Mouse (Mus musculus) kidney, adult 8-10 months (tissue): ENCODE measurements around the gene Myrfl.

Experiments used
- DNase-seq, 2 experiments: peaks; one replicate each; pipeline ENCODE4 v3.0.0; 2022

Gene Myrfl

GRCm38 (mm10) chr10:116912850-116913249 is 16.1 kb upstream of the Myrfl start:
- DNase-seq, result no peak

DNA sequence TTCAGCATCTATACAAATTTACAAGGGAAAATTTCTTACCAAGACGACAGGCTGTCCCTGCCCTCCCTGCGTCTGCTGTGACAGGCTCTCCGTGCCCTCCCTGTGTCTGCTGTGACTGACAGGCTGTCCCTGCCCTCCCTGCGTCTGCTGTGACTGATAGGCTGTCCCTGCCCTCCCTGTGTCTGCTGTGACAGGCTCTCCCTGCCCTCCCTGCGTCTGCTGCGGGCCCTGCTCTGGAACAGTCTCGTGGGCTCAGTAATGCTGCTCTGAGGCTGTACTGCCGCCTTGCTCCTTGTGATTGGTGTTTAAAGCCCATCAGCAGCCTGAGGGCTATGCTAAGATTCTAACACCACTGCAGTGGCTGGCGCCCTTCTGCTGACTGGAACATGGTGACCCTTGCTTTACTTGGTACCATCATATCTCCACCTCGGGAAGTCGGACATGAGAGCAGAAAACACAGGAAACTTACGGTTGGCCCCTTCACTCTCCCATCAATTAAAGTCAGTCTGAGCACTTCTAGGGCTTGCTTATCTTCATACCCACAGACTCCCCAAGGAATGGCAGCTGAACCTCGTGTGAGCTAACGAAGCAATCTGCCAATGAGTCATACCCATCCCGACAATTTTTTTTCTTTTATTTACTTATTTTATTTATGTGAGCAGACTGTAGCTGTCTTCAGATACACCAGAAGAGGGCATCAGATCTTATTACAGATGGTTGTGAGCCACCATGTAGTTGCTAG is 12.4 kb upstream of the Myrfl start:
- DNase-seq, result no peak

- no peak for DNase-seq
These were observed 10.1 kb upstream of the Myrfl start for GRCm38 (mm10) chr10:116906794-116907193.

DNA sequence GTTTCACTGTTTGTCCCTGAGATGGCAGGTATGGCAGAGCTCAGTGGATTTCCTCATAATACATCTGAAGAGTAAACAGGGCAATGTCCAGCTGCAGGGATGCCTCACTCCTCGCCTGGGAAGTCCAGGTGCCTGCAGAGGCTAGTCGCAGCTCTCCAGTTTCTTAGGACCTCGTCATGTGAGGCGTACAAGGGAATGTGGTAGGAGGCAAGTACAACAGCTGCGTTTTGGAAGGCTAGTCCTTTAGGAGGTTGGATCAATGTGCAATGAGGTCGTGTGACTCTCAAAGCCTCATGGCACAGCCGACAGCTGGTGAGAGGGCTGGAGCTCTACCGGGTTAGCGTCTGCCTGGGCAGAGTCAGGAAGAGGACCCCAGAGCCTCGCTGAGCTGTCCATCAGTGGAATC is 7.8 kb upstream of the Myrfl start:
- DNase-seq, result no peak

DNA sequence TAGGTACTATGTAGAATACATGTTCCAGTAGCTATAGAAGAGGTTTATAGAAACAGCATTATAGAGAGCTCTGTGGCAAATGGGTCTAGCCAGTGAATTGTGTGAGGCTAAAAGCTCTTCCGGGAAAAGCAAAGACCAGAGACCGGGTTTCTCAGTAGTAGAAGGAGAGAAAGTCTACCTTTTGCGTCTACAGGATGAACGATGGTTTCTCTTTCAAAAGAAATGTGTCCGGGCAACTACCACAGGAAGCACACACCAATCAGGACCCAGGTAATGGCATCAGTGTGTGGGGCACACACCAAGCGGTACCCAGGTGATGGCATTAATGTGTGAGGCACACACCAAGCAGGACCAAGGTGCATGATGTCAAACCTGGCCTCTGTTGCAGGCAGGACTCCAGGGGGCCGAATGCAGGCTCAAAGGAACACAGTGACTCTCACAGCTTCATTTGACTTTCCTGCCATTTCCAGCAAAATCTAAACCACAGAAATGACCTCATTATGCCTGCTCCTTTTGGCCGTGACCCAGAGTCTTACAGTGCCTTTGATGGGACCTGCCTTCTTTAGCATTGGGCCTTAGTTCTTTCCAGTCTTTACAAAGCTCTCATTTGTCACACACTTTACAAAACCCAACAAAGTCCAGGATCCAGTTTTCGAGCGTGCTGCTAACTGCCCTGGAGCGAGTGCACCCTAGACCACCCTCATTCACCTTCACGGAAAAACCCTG is 1.4 kb downstream of the Myrfl start:
- DNase-seq, result no peak

GRCm38 (mm10) chr10:116894540-116894939 is 2.2 kb downstream of the Myrfl start:
- DNase-seq, result no peak

- DNase-seq, result peak in 1 of 2 experiments; percentile 28
These were observed 3.0 kb downstream of the Myrfl start for GRCm38 (mm10) chr10:116893753-116894152.

DNA sequence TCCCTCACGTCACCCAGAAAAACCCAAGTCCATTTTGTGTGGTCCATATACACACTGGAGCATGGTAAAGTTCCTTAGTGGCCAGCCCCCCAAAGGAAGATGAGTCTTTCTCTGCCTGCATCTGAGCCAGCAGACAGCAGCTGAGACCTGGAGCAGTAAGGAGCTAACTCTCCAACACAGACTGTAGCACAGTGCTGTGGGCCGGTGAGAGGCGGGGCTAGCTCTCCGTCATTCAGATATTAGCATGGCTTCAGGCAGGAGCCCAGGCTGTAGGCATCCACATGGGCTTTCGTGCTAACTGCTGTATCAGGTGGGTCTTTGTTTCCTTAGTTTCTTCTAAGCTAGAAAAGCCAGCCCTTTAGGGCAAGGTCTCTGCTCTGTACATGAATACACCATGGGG is 6.1 kb downstream of the Myrfl start:
- no peak for DNase-seq

DNA sequence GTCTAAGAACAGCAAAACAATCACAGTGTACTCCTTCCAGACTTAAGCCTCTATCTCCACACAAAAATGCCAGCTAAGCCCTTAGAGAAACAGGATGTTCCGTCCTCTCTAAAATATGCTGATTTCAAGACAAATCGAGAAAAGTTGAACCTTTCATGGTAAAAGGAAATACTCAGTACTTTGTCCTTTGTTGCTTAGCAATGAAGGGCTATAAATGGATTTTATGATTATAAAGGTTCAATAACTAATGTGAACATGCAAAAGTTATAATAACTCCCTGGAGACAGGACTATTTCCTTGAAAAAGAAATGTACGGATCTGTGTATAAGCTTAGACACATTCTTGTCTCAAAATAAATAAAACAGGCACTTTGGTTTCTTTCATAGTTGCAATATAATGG is 12.2 kb downstream of the Myrfl start:
- DNase-seq, result no peak

GRCm38 (mm10) chr10:116883531-116883930 is 13.2 kb downstream of the Myrfl start:
- DNase-seq, result no peak

DNA sequence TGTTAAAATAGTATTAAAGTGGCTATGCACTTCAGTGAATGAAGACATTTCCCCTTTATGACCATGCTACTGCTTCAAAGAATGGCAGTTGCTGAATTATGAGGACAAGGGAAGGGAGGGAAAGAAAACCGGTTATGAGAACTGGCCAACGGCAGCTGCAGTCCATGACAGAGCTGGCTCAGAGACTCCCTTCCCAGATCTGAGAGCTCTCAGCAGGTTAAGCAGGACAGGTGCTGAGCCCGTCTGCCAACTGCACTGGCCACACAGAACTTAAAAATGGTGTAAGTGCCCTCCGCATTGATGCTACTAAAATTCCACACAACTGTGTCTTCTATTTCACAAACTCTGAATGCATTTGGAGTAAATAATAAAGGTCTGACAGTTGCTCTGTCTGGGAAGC is 19.3 kb downstream of the Myrfl start:
- DNase-seq, result no peak

DNA sequence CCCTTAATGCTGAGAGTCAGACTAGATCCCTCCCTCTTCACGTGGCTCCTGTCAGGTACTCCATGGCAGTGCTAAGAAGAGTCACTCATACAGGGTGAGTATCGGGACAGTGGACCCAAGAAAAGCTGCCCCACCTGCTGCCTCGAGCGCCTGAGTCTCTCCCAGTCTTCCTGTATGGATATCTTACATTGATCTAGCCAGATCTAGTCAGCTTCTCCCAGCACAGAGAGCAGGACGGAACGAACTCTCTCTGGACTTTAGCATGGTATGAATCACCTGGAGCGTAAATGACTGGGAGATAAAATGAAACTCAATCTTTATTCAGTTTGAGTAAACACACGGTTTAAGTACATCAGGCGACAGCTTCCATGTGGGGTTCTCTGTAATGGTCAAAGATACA is 22.2 kb downstream of the Myrfl start:
- DNase-seq, result no peak

GRCm38 (mm10) chr10:116872016-116872410 is 24.7 kb downstream of the Myrfl start:
- no peak for DNase-seq

DNA sequence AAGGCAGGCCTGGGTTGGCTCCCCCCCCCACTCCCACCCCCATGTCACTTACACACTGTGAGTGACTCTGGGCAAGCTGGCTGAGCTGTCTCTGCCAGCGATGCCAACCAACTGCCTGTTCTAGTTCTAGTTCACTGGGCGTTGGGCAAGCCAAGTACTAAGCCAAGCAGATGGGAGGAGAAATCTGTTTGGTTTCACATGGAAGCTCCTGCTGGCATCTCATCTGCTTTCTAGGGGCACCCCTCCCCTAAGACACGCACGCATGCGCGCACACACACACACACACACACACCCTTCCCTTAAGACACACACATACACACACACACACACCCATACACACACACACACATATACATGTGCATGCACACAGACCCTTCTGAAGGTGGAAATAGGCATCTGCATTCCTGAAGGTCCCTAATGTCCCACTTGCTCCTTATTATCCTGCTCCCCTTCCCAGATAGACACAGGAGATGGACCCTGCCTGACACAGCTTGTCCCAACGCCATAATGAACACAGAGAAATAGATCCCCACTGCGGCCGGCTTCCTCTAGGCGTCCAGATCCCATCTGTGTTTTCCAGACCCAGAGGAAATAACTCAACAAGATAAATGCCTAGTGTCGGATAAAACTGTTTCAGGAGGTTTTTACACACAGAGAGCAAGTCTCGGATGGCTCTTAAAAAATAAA is 25.2 kb downstream of the Myrfl start:
- DNase-seq, result no peak

GRCm38 (mm10) chr10:116870819-116871218 is 25.9 kb downstream of the Myrfl start:
- DNase-seq, result no peak

- DNase-seq, result no peak
These were observed 43.4 kb downstream of the Myrfl start for GRCm38 (mm10) chr10:116853159-116853845.

GRCm38 (mm10) chr10:116848749-116849473 is 47.8 kb downstream of the Myrfl start:
- DNase-seq, result peak; percentile 45 to 75

GRCm38 (mm10) chr10:116841551-116841950 is 55.2 kb downstream of the Myrfl start:
- DNase-seq, result no peak

GRCm38 (mm10) chr10:116830676-116831075 is 66.0 kb downstream of the Myrfl start:
- peak; percentile 27 to 63 for DNase-seq

DNA sequence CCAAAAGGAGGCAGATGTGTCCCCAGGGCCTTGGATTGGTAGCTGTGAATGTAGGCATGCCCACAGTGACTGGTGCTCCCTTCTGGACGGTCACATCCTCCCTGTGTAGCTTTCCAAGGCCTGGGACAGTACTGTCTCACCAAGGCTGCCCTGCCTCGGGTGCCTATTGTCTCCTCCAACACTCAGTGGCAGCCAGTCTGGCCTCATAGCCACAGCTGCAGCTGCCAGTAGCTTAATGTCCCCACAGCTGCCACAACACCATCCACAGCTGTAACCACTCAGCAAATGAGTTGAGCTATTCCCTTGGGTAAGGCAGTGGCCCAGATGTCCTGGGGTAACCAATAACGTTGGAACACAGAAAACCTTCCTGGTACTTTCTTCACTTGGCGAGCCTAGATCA is 68.6 kb downstream of the Myrfl start:
- DNase-seq, result no peak

DNA sequence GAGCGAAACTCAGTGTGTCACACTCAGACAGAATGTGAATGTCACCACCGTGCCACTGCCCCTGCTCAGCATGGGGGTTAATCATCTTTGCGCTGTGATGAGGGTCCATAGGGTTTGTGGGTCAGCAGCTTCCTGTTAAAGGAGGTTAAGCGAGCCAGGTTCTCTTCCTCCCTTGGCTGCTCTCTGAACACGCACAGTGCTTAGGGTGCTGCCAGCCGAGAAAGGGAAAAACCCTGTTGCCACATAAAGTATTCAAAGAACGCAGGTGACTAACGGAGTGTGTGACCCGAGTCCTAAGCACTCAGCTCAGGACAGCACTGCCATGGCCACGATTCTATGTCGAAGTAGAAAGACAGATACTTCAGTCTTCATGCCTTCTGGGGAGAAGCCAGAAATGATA is 69.4 kb downstream of the Myrfl start:
- DNase-seq, result no peak

- no peak for DNase-seq
These were observed 81.2 kb downstream of the Myrfl start for GRCm38 (mm10) chr10:116815311-116816060.
